Mouse (Mus musculus) intestine, postnatal 0 days (tissue): ENCODE results near the gene Mctp1. TPM values are rescaled to one million over a fixed set of nuclear protein-coding genes. Genes with fewer than 3 reads are reported as not detected.

Experiments
- ATAC-seq: fragments of 200-750 bp; cut with Nextera tagmentation; 2 replicates; pipeline ENCODE4 v1.8.0; 2017; ENCODE audit warnings: mild to moderate bottlenecking, moderate TSS enrichment, moderate library complexity
- H3K27ac ChIP-seq: fragments of 300-500 bp; sonication (generic); 2 replicates; pipeline ENCODE4 v1.5.1; 2014; ENCODE audit warnings: mild to moderate bottlenecking, low read depth, low read length, moderate library complexity
- H3K27me3 ChIP-seq: fragments of 300-500 bp; sonication (generic); replicated peaks from 2 replicates; pipeline ENCODE4 v1.6.1; 2014; ENCODE audit warnings: low read length, mixed read lengths; ENCODE audit not compliant: control insufficient read depth, insufficient read depth
- H3K36me3 ChIP-seq: fragments of 300-500 bp; sonication (generic); 2 replicates; pipeline ENCODE4 v1.6.1; 2014; ENCODE audit warnings: mild to moderate bottlenecking, moderate library complexity; ENCODE audit not compliant: control insufficient read depth, insufficient read depth
- H3K4me1 ChIP-seq: fragments of 300-500 bp; sonication (generic); replicated peaks from 2 replicates; pipeline ENCODE4 v1.6.1; 2014; ENCODE audit warnings: antibody characterized with exemption, low read length, mixed read lengths; ENCODE audit not compliant: control insufficient read depth, insufficient read depth
- H3K4me2 ChIP-seq: fragments of 300-500 bp; sonication (generic); replicated peaks from 2 replicates; pipeline ENCODE4 v1.6.1; 2014; ENCODE audit warnings: low read depth, mild to moderate bottlenecking, moderate library complexity
- H3K4me3 ChIP-seq: fragments of 300-500 bp; sonication (generic); 2 replicates; pipeline ENCODE4 v1.5.1; 2014; ENCODE audit warnings: low read depth, low read length
- H3K9ac ChIP-seq: fragments of 300-500 bp; sonication (generic); 2 replicates; pipeline ENCODE4 v1.6.1; 2014; ENCODE audit warnings: mild to moderate bottlenecking, low read depth, low read length
- H3K9me3 ChIP-seq: fragments of 300-500 bp; sonication (generic); 2 replicates; pipeline ENCODE4 v1.6.1; 2016; ENCODE audit warnings: mixed run types; ENCODE audit not compliant: control insufficient read depth
- CTCF ChIP-seq: sonication (generic); IDR thresholded peaks from 2 replicates; pipeline ENCODE4 v1.5.1; 2016; ENCODE audit warnings: low read depth, mild to moderate bottlenecking, control low read depth, antibody characterized with exemption, moderate library complexity
- WGBS: fragments of 180-500 bp; shearing (Covaris S2); extraction: QIAGEN DNeasy Blood & Tissue Kit; methylation state at CpG from one replicate; pipeline ENCODE4 v1.1.7; 2014; 5-methylcytosine and 5-hydroxymethylcytosine counted together
- polyA plus RNA-seq: library from polyadenylated mRNA; unstranded; fragments of >200 nt; fragmentation: Nextera tagmentation; extraction: Ambion mirVana; gene quantifications from 2 replicates; pipeline ENCODE4 v1.2.1, GENCODE M21; 2015

Mctp1 gene
- polyA plus RNA-seq, 1 experiment from 2014 or later = 1.2 TPM

DNA sequence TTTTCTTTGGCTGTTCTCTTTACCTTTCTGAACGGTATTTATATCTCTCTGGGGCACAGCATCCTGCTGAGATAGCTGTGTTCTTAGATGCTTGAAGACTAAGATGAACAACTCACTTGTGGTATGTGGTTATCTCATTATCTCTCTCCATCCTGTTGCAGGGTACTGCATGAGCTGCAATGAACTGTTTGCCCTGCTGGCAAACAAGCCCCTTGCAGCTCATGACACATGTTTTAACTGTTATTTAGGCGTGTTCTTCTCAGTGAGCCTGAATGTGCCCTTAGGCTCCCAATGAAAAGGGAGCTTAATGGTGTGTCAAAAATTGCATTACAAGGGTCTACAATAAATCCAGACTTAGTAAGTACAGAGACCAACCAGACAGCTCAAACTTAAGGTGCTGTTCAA is 473.7 kb downstream of the Mctp1 start:
- Histone ChIP-seq H3K36me3 (no peaks in the 10 kb centered on the region), H3K9me3 (no peaks in the 10 kb centered on the region), H3K27me3 (no peaks in the 10 kb centered on the region), H3K4me2 (no peak overlapping the region), H3K4me3 (no peak overlapping the region), H3K27ac (no peak overlapping the region), H3K9ac (no peak overlapping the region), H3K4me1 (no peaks in the 10 kb centered on the region)
- 61% methylated on average over 2 of the region's 2 CpGs for WGBS
- TF ChIP-seq CTCF = no peak
- ATAC-seq = no peak

DNA sequence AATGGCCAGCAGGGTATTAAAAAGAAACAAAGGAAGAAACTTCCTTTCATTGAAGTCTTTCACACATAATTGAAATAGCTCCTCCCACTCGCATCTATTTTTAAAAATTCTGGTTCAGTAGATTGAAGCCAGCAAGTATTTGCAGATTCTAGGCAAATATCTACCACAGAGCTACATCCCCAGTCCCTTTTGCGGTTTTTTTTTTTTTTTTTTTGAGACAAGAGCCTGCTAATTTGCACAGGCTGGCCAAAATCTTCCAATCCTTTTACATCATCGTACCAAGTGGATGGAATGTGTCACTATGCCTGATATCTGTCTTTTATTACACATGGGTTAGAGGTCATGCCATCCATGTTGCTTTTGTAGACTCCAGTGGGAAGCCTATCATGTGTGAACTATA is 486.0 kb downstream of the Mctp1 start:
- Histone ChIP-seq H3K36me3 (no peaks in the 10 kb centered on the region), H3K9ac (no peak overlapping the region), H3K27ac (no peak overlapping the region), H3K4me2 (no peak overlapping the region), H3K4me1 (no peaks in the 10 kb centered on the region), H3K9me3 (no peaks in the 10 kb centered on the region), H3K27me3 (no peaks in the 10 kb centered on the region), H3K4me3 (no peak overlapping the region)
- WGBS = 86% methylated on average over 3 of the region's 3 CpGs
- ATAC-seq = no peak
- TF ChIP-seq CTCF = no peak

DNA sequence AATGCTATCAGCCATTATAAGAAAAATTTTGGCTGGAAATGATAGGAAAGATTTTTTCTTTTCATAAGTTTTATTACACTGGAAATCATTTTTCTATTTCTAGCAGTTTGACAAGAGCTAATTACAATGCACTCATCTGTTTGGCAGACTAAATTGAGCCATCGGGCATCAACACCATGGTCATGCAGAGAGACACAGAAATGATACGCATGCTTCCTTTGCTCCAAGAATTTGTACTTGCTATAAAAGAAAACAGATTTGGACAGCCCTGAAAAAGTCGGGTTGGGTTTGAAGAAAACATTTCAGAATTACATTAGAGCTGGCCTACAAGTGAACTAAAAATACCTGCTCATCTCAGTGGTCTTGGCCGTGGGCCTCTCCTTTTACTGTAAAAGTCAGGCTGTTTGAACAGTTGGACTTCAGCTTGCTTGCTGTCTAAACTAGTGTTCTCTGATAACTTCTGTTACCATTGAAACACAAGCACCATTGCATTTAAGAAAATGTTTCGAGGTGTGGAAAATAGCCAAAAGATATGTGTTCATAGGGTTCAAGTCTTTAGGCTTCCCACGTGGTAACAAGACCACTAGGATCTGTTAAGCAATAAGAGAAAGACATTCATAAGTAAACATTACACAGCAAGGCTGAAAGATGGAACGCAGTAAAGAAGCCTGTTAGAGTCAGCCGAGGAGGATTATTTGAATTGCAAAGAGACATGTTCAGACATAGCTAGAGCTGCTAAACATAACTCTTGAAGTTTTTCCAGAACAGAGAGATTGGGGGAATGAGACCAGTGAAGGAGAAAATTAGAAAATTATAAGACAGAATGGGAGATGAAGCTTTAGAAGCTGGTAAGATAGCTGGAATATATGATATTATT is 493.8 kb downstream of the Mctp1 start:
- TF ChIP-seq CTCF = no peak

DNA sequence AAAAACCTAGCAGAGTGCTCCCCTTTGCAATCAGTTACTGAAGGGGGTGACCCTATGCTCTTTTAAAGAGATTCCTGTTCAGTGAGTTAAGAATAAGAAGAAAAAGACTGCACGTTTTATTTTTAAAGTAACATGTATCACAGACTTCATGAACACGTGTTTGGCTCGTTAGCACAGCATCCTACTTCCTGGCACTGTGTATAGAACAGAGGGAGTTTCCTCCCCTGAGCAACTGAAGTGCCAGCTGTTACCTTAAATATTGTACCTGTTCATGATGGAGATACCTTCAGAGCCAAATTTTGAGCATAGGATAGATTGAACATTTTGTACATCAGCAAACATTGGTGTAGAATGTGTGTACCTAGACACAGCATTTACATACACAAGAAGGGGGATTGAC is 494.7 kb downstream of the Mctp1 start:
- no peak for ATAC-seq
- H3K27me3 ChIP-seq = no peaks in the 10 kb centered on the region
- H3K9me3 ChIP-seq = no peaks in the 10 kb centered on the region
- H3K27ac ChIP-seq = no peak overlapping the region
- no peak overlapping the region for H3K4me2 ChIP-seq
- WGBS = 56% methylated on average over 3 of the region's 3 CpGs
- no peaks in the 10 kb centered on the region for H3K4me1 ChIP-seq
- H3K4me3 ChIP-seq = no peak overlapping the region
- H3K9ac ChIP-seq = no peak overlapping the region
- H3K36me3 ChIP-seq = no peaks in the 10 kb centered on the region
- no peak for TF ChIP-seq CTCF

More for the DNA sequence above, 493.8 kb downstream of the Mctp1 start:
- no peak overlapping the region for H3K4me2 ChIP-seq
- no peaks in the 10 kb centered on the region for H3K4me1 ChIP-seq
- no peaks in the 10 kb centered on the region for H3K9me3 ChIP-seq
- no peak overlapping the region for H3K27ac ChIP-seq
- WGBS = 64% methylated on average over 8 of the region's 8 CpGs
- ATAC-seq = no peak
- no peaks in the 10 kb centered on the region for H3K27me3 ChIP-seq
- no peak overlapping the region for H3K9ac ChIP-seq
- H3K36me3 ChIP-seq = no peaks in the 10 kb centered on the region
- H3K4me3 ChIP-seq = no peak overlapping the region

DNA sequence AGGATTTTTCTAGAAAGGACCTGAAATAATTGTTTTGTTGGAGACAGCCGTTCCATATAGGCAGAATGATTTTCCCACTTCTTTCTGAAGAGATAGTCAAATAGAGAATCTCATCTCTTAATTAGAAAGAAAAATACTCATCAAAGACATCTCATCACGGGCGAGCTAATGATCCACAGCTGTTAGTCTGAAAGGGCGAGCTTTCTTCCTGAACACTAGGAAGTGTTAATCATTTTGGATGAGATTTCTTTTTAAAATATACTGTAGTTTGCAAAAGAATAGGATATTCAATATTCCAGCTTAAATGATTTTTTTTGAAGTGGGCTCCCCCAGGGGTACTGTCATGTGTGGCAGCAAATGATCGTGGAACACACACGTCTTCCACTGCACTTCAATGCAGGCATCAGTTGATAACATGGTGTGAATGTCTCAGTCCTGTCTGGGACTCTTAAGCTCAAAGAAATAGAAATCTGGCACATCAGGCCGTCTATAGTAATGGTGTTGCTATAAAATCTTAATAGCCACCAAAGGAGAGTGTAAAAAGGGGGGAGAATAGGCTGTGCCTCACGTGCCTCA is 500.3 kb downstream of the Mctp1 start:
- no peak overlapping the region for H3K27ac ChIP-seq
- no peak overlapping the region for H3K4me2 ChIP-seq
- 81% methylated on average over 8 of the region's 8 CpGs for WGBS
- no peak for ATAC-seq
- H3K27me3 ChIP-seq = no peaks in the 10 kb centered on the region
- H3K4me1 ChIP-seq = no peaks in the 10 kb centered on the region
- no peaks in the 10 kb centered on the region for H3K36me3 ChIP-seq
- no peak overlapping the region for H3K9ac ChIP-seq
- no peaks in the 10 kb centered on the region for H3K9me3 ChIP-seq
- no peak for TF ChIP-seq CTCF
- no peak overlapping the region for H3K4me3 ChIP-seq

DNA sequence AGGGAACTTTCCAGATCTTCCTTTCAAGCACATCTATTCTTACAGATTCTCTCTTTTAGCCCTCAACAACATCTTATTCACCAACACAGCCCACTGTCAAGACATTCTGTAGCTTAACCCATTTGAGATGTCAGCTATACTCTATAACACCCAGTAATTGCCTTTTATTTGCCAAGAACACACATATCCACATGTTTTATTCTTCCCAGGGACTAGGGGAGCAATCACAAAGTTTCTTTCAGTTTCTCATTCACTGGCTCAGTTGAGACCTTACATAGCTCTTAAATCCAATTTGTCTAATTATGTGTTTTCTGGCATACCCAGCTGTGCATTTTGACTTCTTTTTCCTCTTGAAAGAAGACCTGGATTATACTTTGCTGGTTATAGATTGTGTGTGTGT is 508.7 kb downstream of the Mctp1 start:
- Histone ChIP-seq H3K9me3 (no peaks in the 10 kb centered on the region), H3K9ac (no peak overlapping the region), H3K4me2 (no peak overlapping the region), H3K4me1 (no peaks in the 10 kb centered on the region), H3K4me3 (no peak overlapping the region), H3K27me3 (no peaks in the 10 kb centered on the region), H3K36me3 (no peaks in the 10 kb centered on the region), H3K27ac (no peak overlapping the region)
- TF ChIP-seq CTCF = no peak
- ATAC-seq = no peak
